Mouse (Mus musculus) megakaryocyte, embryonic 14.5 days (primary cell): ENCODE results near the gene 6030468B19Rik. TPM values are rescaled to one million over a fixed set of nuclear protein-coding genes. Genes with fewer than 3 reads are reported as not detected.

Experiments used
- H3K27me3 ChIP-seq: replicated peaks from 2 replicates; pipeline ENCODE3; 2012; ENCODE audit warnings: inconsistent platforms
- H3K36me3 ChIP-seq: replicated peaks from 2 replicates; pipeline ENCODE3; 2012; ENCODE audit warnings: low read length, inconsistent platforms, mixed read lengths
- H3K4me1 ChIP-seq: 2 replicates; pipeline ENCODE4 v1.6.1; 2012; ENCODE audit warnings: inconsistent platforms
- H3K4me3 ChIP-seq: replicated peaks from 2 replicates; pipeline ENCODE3; 2012; ENCODE audit warnings: moderate library complexity, mild to moderate bottlenecking, inconsistent platforms
- H3K9me3 ChIP-seq: 2 replicates; pipeline ENCODE4 v1.6.1; 2012; ENCODE audit warnings: inconsistent platforms
- FLI1 ChIP-seq: IDR thresholded peaks from 2 replicates; pipeline ENCODE4 v1.6.1; 2012; ENCODE audit warnings: low read length, inconsistent platforms, mixed read lengths
- GATA1 ChIP-seq: IDR thresholded peaks from 3 replicates; pipeline ENCODE4 v1.6.1; 2012; ENCODE audit warnings: mixed read lengths, low read length, inconsistent platforms, borderline replicate concordance
- polyA plus RNA-seq: library from polyadenylated mRNA; stranded (reverse); fragments of >175 nt; gene quantifications from 2 replicates; pipeline ENCODE4 v1.2.3, GENCODE M21; 2012; ENCODE audit warnings: low replicate concordance; ENCODE audit not compliant: insufficient read depth

6030468B19Rik gene
- polyA plus RNA-seq, 1 experiment, result 17.2 TPM

DNA sequence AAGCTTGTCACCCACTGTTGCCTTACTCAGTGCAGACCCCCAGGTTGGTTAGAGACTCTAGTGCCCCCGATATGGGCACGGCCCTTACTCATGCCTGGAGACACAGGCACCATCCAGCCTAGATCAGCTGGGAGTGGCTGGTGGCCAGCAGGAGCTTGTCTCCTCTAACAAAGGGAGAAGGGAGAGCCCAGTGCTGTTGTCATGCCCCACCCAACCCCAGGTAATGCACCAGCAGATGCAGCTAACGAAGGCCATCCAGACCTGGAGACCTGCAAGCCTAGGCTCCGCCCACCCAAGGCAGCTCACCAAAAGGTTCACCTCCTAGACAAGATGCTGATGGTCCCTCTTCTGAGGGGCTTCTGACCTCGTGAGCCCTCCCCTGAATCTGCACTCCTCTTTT is 32.1 kb upstream of the 6030468B19Rik start:
- Histone ChIP-seq H3K4me1 (peaks cover 32% of the 10 kb centered on the region), H3K36me3 (peaks cover 96% of the 10 kb centered on the region), H3K9me3 (no peaks in the 10 kb centered on the region), H3K4me3 (no peak overlapping the region), H3K27me3 (no peaks in the 10 kb centered on the region)
- no peak for TF ChIP-seq GATA1
- TF ChIP-seq FLI1, result no peak

- peaks cover 96% of the 10 kb centered on the region for H3K36me3 ChIP-seq
- no peaks in the 10 kb centered on the region for H3K27me3 ChIP-seq
- TF ChIP-seq FLI1, result no peak
- no peak for TF ChIP-seq GATA1
- peaks cover 36% of the 10 kb centered on the region for H3K4me1 ChIP-seq
- no peaks in the 10 kb centered on the region for H3K9me3 ChIP-seq
- no peak overlapping the region for H3K4me3 ChIP-seq
These were observed 31.2 kb upstream of the 6030468B19Rik start for GRCm38 (mm10) chr11:117766275-117766674.

DNA sequence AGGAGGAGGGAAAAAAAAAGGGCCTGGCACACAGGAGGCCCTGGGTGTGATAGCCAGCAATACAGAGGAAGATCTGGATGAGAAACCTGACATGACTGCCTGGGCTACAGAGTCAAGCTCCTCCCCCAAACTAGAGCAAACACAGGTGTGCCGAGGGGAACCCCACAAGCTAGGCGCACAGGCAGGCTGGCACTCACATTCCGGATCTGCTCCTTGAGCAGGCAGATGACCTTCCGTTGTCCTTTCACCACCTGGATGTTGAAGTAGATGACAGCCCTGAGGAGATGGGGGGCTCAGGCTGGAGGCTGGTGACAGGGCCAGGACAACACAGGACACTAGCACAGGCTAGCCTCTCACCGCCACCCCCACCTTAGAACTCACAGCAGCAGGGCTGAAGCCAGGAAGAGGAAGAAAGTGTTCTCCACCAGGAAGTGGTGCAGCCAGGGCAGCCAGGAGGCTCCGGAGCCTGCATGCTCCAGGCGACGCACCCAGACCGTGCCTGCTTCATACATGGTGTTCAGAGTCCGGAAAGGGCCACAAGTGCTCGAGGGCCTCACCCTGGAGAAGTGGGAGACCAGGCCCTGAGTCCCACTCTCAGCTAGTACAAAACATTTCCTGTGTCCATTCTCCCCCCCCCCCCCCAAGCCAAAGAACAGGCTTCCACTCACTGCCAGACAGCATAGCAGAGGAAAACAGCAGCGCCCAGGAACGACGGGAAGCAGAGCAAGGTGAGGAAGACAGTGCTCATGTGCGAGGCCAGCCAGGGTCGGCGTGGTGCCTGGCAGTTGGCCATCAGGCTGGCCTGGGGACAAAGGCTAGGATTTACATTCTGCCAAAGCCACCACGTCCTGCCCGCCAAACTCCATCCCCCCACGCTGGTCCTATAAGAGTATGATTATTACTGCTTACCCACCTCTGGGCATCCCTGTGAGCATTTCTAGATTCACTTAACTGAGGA is 28.5 kb upstream of the 6030468B19Rik start:
- no peak for TF ChIP-seq FLI1
- no peak for TF ChIP-seq GATA1
- peaks cover 100% of the 10 kb centered on the region for H3K36me3 ChIP-seq
- no peaks in the 10 kb centered on the region for H3K27me3 ChIP-seq
- H3K9me3 ChIP-seq, result no peaks in the 10 kb centered on the region
- peaks cover 57% of the 10 kb centered on the region for H3K4me1 ChIP-seq
- H3K4me3 ChIP-seq, result no peak overlapping the region

- no peak for TF ChIP-seq FLI1
- no peak for TF ChIP-seq GATA1
- peaks cover 100% of the 10 kb centered on the region for H3K36me3 ChIP-seq
These were observed 27.8 kb upstream of the 6030468B19Rik start for GRCm38 (mm10) chr11:117769683-117770047.

GRCm38 (mm10) chr11:117770407-117770806 is 27.1 kb upstream of the 6030468B19Rik start:
- no peak for TF ChIP-seq GATA1
- TF ChIP-seq FLI1, result no peak
- Histone ChIP-seq H3K36me3 (peaks cover 100% of the 10 kb centered on the region), H3K9me3 (no peaks in the 10 kb centered on the region), H3K27me3 (no peaks in the 10 kb centered on the region), H3K4me1 (peaks cover 66% of the 10 kb centered on the region), H3K4me3 (no peak overlapping the region)

More at GRCm38 (mm10) chr11:117769683-117770047, 27.8 kb upstream of the 6030468B19Rik start:
- Histone ChIP-seq H3K27me3 (no peaks in the 10 kb centered on the region), H3K4me3 (no peak overlapping the region), H3K4me1 (peaks cover 64% of the 10 kb centered on the region), H3K9me3 (no peaks in the 10 kb centered on the region)

DNA sequence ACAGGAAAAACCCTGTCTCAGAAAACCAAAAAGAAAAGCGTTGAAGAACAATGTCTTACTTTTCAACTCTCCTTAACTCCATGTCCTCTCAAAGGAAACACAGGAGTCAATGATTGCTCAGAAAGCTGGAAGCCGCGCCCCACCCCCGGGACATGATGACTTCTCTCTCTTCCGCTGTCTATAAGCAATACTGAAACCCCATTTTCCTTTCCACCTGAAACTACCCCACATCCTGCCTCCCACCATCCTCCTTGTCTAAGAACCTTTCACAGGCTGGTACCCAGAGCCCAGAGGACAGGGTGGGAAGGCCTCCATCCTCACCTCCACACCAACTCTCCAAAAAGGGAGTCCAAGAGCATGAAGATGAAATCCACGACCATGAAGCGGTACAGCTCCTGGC is 25.1 kb upstream of the 6030468B19Rik start:
- H3K4me3 ChIP-seq, result no peak overlapping the region
- TF ChIP-seq FLI1 (no peak), GATA1 (no peak)
- H3K9me3 ChIP-seq, result no peaks in the 10 kb centered on the region
- H3K36me3 ChIP-seq, result peaks cover 100% of the 10 kb centered on the region
- no peaks in the 10 kb centered on the region for H3K27me3 ChIP-seq
- peaks cover 81% of the 10 kb centered on the region for H3K4me1 ChIP-seq

DNA sequence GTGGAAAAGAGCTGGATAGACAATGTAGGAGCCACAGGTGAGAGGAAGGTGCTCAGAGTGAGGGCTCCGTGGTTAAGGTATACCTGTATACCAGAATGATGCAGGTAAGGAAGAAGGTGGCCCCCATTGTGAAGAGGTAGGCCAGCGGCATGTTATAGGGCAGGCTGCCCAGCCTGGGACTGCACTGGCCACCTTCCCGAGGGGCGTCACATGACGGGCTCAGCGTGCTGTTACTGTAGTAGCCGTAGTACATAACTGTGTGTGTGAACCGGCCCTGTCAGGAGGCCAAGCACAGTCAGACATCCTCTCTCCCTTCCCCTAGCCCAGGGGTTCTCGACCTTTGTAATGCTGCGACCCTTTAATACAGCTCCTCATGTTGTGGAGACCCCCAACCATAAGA is 22.5 kb upstream of the 6030468B19Rik start:
- H3K4me1 ChIP-seq, result peaks cover 90% of the 10 kb centered on the region
- no peak for TF ChIP-seq GATA1
- TF ChIP-seq FLI1, result no peak
- H3K27me3 ChIP-seq, result no peaks in the 10 kb centered on the region
- H3K36me3 ChIP-seq, result peaks cover 91% of the 10 kb centered on the region
- no peaks in the 10 kb centered on the region for H3K9me3 ChIP-seq
- peak overlapping the region; percentile 65 for H3K4me3 ChIP-seq

DNA sequence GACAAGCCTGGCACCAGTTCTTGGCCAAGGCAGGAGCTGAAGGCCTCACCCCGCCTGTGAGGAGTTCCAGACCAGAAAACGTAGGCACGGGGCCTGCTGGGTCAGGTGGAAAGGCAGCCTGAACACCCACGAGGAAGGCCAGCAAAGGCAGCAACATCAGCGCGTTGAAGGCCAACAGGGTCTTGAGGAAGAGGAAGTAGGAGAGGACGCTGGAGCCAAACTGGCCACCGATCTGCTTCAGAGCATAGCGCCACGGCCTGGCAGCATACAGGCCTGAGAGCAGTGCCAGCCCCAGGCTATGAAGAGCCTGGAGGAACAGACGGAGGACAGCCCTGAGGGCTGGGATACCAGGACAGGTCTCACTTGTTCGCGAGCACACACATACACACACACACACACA is 21.9 kb upstream of the 6030468B19Rik start:
- TF ChIP-seq GATA1, result no peak
- TF ChIP-seq FLI1, result no peak
- Histone ChIP-seq H3K4me3 (peak overlapping the region; percentile 33), H3K36me3 (peaks cover 85% of the 10 kb centered on the region), H3K4me1 (peaks cover 89% of the 10 kb centered on the region), H3K9me3 (no peaks in the 10 kb centered on the region), H3K27me3 (no peaks in the 10 kb centered on the region)

DNA sequence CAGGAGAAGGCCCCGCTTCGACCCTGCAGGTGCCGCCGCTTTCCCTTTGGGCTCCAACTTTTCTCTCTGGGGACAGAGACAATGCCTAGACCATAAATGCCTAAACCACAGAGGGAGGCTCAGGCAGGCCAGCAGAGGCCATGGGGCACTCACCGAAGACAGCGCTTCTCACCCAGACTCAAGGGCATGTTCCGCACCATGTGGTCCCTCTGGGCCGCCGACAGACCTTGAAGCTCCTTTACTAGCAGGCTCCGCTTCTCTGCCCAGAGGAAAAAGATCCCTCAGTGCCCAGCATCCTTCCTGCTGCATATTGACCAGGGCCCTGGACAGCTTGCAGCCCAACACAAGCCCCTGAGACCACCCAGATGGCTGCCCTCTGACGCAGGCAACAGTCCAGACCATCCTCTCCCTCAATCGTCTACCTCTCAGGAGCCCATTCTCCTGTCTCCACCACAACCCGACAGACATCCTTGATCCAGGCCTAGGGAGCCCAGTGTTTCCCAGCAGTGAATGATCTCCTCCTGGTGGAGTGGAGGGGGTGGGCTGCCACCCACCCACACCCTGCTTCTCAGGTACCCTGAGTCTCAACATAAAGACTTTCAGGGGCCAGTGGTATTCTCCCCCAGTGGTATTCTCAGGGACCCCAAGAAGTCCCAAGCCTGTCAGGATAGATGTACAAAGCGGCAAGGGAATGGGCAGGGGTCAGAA is 21.2 kb upstream of the 6030468B19Rik start:
- H3K27me3 ChIP-seq, result no peaks in the 10 kb centered on the region
- peaks cover 78% of the 10 kb centered on the region for H3K36me3 ChIP-seq
- H3K4me3 ChIP-seq, result no peak overlapping the region
- peaks cover 93% of the 10 kb centered on the region for H3K4me1 ChIP-seq
- no peaks in the 10 kb centered on the region for H3K9me3 ChIP-seq
- TF ChIP-seq FLI1, result no peak
- TF ChIP-seq GATA1, result no peak

DNA sequence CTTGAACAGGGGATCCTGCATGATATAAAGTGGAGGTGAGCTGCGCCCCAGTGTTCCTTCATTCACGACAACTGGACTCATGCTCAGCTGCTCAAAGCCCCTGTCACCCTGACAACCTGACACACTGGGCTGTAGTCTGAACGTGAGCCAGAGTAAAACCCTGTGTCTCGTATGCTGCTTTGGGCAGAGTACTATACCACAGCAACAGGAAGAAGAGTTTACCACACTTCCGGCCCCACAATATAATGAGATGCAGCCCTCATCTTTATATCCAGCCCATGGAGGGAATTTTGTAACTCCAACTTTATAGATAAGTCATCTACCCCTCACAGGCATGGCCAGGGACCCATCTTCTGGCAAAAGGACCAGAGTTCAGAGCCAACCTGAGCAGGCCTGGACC is 20.3 kb upstream of the 6030468B19Rik start:
- H3K4me1 ChIP-seq, result peaks cover 96% of the 10 kb centered on the region
- peak overlapping the region; percentile 53 for H3K4me3 ChIP-seq
- peaks cover 70% of the 10 kb centered on the region for H3K36me3 ChIP-seq
- no peaks in the 10 kb centered on the region for H3K9me3 ChIP-seq
- TF ChIP-seq GATA1 (no peak), FLI1 (no peak)
- H3K27me3 ChIP-seq, result no peaks in the 10 kb centered on the region
